Mouse (Mus musculus): ENCODE data around the gene Mapk10.

Mapk10 gene

GRCm38 (mm10) chr5:103050319-103050916, 160.7 kb downstream of the Mapk10 start:
- in situ Hi-C loops (cut with MseI, MboI), result no loop called here

GRCm38 (mm10) chr5:103048011-103048410, 163.1 kb downstream of the Mapk10 start:
- in situ Hi-C loops (cut with MseI, MboI), result no loop called here

- in situ Hi-C loops (cut with MseI, MboI), result no loop called here
Measured at GRCm38 (mm10) chr5:103037752-103038151, 173.4 kb downstream of the Mapk10 start.

GRCm38 (mm10) chr5:103028940-103029621, 182.1 kb downstream of the Mapk10 start:
- in situ Hi-C loops (cut with MseI, MboI), result no loop called here

GRCm38 (mm10) chr5:103022504-103023172, 188.5 kb downstream of the Mapk10 start:
- in situ Hi-C loops (cut with MseI, MboI), result no loop called here

- in situ Hi-C loops (cut with MseI, MboI), result no loop called here
Measured at GRCm38 (mm10) chr5:103021479-103021878, 189.7 kb downstream of the Mapk10 start.

GRCm38 (mm10) chr5:103020954-103021353, 190.2 kb downstream of the Mapk10 start:
- in situ Hi-C loops (cut with MseI, MboI), result no loop called here

GRCm38 (mm10) chr5:103020127-103020526, 191.0 kb downstream of the Mapk10 start:
- in situ Hi-C loops (cut with MseI, MboI), result no loop called here

- in situ Hi-C loops (cut with MseI, MboI), result no loop called here
Measured at GRCm38 (mm10) chr5:103017637-103018036, 193.5 kb downstream of the Mapk10 start.

GRCm38 (mm10) chr5:103014309-103014708, 196.8 kb downstream of the Mapk10 start:
- in situ Hi-C loops (cut with MseI, MboI), result no loop called here

- in situ Hi-C loops (cut with MseI, MboI), result no loop called here
Measured at GRCm38 (mm10) chr5:103008894-103009293, 202.2 kb downstream of the Mapk10 start.

- in situ Hi-C loops (cut with MseI, MboI), result no loop called here
Measured at GRCm38 (mm10) chr5:103002116-103002515, 209.0 kb downstream of the Mapk10 start.

- in situ Hi-C loops (cut with MseI, MboI), result no loop called here
Measured at GRCm38 (mm10) chr5:103000572-103000971, 210.6 kb downstream of the Mapk10 start.

- in situ Hi-C loops (cut with MseI, MboI), result no loop called here
Measured at GRCm38 (mm10) chr5:102998524-102998923, 212.6 kb downstream of the Mapk10 start.

- in situ Hi-C loops (cut with MseI, MboI), result no loop called here
Measured at GRCm38 (mm10) chr5:102997907-102998306, 213.2 kb downstream of the Mapk10 start.

GRCm38 (mm10) chr5:102996331-102996730, 214.8 kb downstream of the Mapk10 start:
- in situ Hi-C loops (cut with MseI, MboI), result no loop called here

- in situ Hi-C loops (cut with MseI, MboI), result no loop called here
Measured at GRCm38 (mm10) chr5:102995928-102996327, 215.2 kb downstream of the Mapk10 start.

GRCm38 (mm10) chr5:102993951-102994350, 217.2 kb downstream of the Mapk10 start:
- in situ Hi-C loops (cut with MseI, MboI), result no loop called here

GRCm38 (mm10) chr5:102991691-102992090, 219.4 kb downstream of the Mapk10 start:
- in situ Hi-C loops (cut with MseI, MboI), result no loop called here

GRCm38 (mm10) chr5:102978382-102978781, 232.8 kb downstream of the Mapk10 start:
- in situ Hi-C loops (cut with MseI, MboI), result no loop called here

- in situ Hi-C loops (cut with MseI, MboI), result no loop called here
Measured at GRCm38 (mm10) chr5:102977138-102977537, 234.0 kb downstream of the Mapk10 start.

GRCm38 (mm10) chr5:102976540-102976939, 234.6 kb downstream of the Mapk10 start:
- in situ Hi-C loops (cut with MseI, MboI), result no loop called here

GRCm38 (mm10) chr5:102974400-102974799, 236.7 kb downstream of the Mapk10 start:
- in situ Hi-C loops (cut with MseI, MboI), result no loop called here

Measured in mouse trophoblast stem cell (cell line).